Mouse (Mus musculus): ENCODE data around the gene Usp50. TPM values are rescaled to one million over a fixed set of nuclear protein-coding genes. Genes with fewer than 3 reads are reported as not detected.

Usp50 gene
- 2.4 TPM in 2 replicates for polyA plus RNA-seq (2016; fragmentation: Nextera tagmentation; extraction: Ambion mirVana)

DNA sequence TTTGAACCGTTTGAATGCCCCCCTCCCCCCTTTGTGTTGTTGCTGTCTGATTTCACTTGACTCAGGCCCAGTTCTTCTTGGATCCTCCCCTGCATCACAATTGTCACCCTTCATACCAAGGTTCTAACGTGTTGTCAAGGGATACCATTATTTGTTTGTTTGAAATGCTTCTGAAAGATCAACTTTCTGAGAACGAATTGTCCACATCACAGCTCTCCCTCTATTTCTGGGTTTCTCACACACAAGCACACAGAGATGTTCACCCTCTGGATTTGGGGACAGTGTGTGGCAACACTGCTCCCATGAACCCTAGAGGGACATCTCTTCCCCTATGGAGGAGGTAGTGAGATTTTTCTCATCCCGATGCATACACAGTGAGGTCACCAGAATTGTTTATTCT lies at the start of gene Usp50:
Usp50 (minus strand) TSS at position 101 of the 400 bp plus-strand sequence.
- Histone ChIP-seq H3K27ac (no peak within 1 kb of the TSS), H3K9me3 (no peaks in the 10 kb centered on the region), H3K36me3 (replicated peaks) (no peaks in the 10 kb centered on the region), H3K27me3 (ENCODE audit: poor library complexity, severe bottlenecking) (no peaks in the 10 kb centered on the region), H3K4me1 (peaks cover 6% of the 10 kb centered on the region), H3K4me3 (no peak within 1 kb of the TSS)
- no peak for DNase-seq (ENCODE audit: extremely low spot score, low spot score)
- 77% methylated on average over 4 of the region's 4 CpGs for WGBS

- DNase-seq (ENCODE audit: extremely low spot score, low spot score): no peak
Observed at GRCm38 (mm10) chr2:126817414-126817813, 34.1 kb upstream of the Usp50 start.

DNA sequence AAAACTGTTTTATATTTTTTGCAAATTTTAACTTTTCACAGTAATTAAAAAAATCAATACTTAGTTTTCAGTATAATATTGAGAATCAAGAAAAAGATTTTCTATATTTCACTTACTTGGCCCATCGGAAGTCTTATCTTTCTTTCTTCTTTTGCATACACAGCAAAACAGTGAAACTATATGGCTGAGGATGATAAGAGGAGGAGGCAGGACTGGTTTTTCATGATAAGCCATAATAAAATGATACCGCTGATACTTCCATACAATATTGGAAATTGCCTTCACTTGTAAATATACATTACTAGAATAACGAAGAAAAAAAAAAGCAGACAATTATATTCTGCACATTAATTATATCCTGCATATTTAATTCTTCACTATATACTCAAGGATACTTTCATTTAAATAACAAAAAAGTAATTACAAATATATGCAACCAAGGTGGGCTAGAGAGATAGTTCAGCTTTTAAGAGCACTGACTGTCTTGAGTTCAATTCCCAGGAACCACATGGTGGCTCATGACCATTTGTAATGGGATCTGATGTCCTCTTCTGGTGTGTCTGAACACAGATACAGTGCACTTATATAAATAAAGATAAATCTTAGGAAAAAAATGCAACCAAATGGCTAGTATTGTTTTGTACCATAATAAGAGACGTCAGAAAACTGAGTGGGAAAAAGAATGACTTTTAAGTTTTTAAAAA lies 33.5 kb upstream of the Usp50 start:
- no peak for DNase-seq (ENCODE audit: extremely low spot score, low spot score)
- no peak overlapping the region for H3K27ac ChIP-seq
- peaks cover 81% of the 10 kb centered on the region for H3K36me3 ChIP-seq (replicated peaks)
- no peaks in the 10 kb centered on the region for H3K4me1 ChIP-seq
- 95% methylated on average over 4 of the region's 4 CpGs for WGBS
- H3K27me3 ChIP-seq (ENCODE audit: poor library complexity, severe bottlenecking): no peaks in the 10 kb centered on the region
- H3K9me3 ChIP-seq: no peaks in the 10 kb centered on the region
- no peak overlapping the region for H3K4me3 ChIP-seq

More at GRCm38 (mm10) chr2:126817414-126817813, 34.1 kb upstream of the Usp50 start:
- no peak overlapping the region for H3K4me3 ChIP-seq
- H3K36me3 ChIP-seq (replicated peaks): peaks cover 80% of the 10 kb centered on the region
- no peak overlapping the region for H3K27ac ChIP-seq
- no peaks in the 10 kb centered on the region for H3K27me3 ChIP-seq (ENCODE audit: poor library complexity, severe bottlenecking)
- no peaks in the 10 kb centered on the region for H3K4me1 ChIP-seq
- 85% methylated on average over 2 of the region's 2 CpGs for WGBS
- H3K9me3 ChIP-seq: no peaks in the 10 kb centered on the region

GRCm38 (mm10) chr2:126815822-126816221 lies 32.6 kb upstream of the Usp50 start:
- 76% methylated on average over 1 of the region's 1 CpGs for WGBS
- H3K4me3 ChIP-seq: no peak overlapping the region
- no peak for DNase-seq (ENCODE audit: extremely low spot score, low spot score)
- no peak overlapping the region for H3K27ac ChIP-seq
- H3K27me3 ChIP-seq (ENCODE audit: poor library complexity, severe bottlenecking): no peaks in the 10 kb centered on the region
- no peaks in the 10 kb centered on the region for H3K4me1 ChIP-seq
- peaks cover 83% of the 10 kb centered on the region for H3K36me3 ChIP-seq (replicated peaks)
- H3K9me3 ChIP-seq: no peaks in the 10 kb centered on the region

- Histone ChIP-seq H3K27ac (no peak overlapping the region), H3K36me3 (replicated peaks) (peaks cover 93% of the 10 kb centered on the region)
- 90% methylated on average over 3 of the region's 3 CpGs for WGBS
Observed at GRCm38 (mm10) chr2:126801980-126802379, 18.7 kb upstream of the Usp50 start.

GRCm38 (mm10) chr2:126798455-126798854 lies 15.2 kb upstream of the Usp50 start:
- Histone ChIP-seq H3K27me3 (ENCODE audit: poor library complexity, severe bottlenecking) (no peaks in the 10 kb centered on the region), H3K4me1 (no peaks in the 10 kb centered on the region), H3K9me3 (no peaks in the 10 kb centered on the region), H3K36me3 (replicated peaks) (peaks cover 92% of the 10 kb centered on the region), H3K27ac (no peak overlapping the region), H3K4me3 (no peak overlapping the region)
- 92% methylated on average over 5 of the region's 5 CpGs for WGBS
- no peak for DNase-seq (ENCODE audit: extremely low spot score, low spot score)

More at GRCm38 (mm10) chr2:126801980-126802379, 18.7 kb upstream of the Usp50 start:
- DNase-seq (ENCODE audit: extremely low spot score, low spot score): no peak
- no peaks in the 10 kb centered on the region for H3K27me3 ChIP-seq (ENCODE audit: poor library complexity, severe bottlenecking)
- H3K9me3 ChIP-seq: no peaks in the 10 kb centered on the region
- H3K4me1 ChIP-seq: no peaks in the 10 kb centered on the region
- H3K4me3 ChIP-seq: no peak overlapping the region

GRCm38 (mm10) chr2:126795708-126796107 lies 12.4 kb upstream of the Usp50 start:
- H3K9me3 ChIP-seq: no peaks in the 10 kb centered on the region
- H3K27me3 ChIP-seq (ENCODE audit: poor library complexity, severe bottlenecking): no peaks in the 10 kb centered on the region
- peaks cover 95% of the 10 kb centered on the region for H3K36me3 ChIP-seq (replicated peaks)
- H3K4me3 ChIP-seq: no peak overlapping the region
- no peak overlapping the region for H3K27ac ChIP-seq
- no peaks in the 10 kb centered on the region for H3K4me1 ChIP-seq
- WGBS: 90% methylated on average over 3 of the region's 3 CpGs
- DNase-seq (ENCODE audit: extremely low spot score, low spot score): no peak

DNA sequence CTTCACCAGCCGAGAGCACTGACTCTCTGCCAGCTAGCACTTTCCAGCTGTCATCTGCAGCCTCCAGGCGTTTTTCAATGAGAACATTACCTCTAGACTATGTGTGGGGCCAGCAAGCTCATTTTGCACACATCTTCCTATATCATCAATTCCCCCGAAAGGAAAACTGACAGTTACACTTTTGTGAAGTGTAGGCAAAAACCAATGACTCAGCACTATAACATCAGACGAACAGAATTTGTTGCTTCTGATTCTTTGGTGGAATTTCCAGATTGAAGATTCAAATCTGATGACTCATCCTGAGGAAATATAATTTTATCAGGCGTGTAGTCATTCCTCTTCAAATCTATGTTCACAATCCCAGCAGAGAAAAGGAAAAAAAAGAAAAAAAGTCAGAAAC lies 9.3 kb upstream of the Usp50 start:
- WGBS: 85% methylated on average over 5 of the region's 5 CpGs
- Histone ChIP-seq H3K27me3 (ENCODE audit: poor library complexity, severe bottlenecking) (no peaks in the 10 kb centered on the region), H3K27ac (no peak overlapping the region), H3K4me3 (no peak overlapping the region), H3K9me3 (no peaks in the 10 kb centered on the region), H3K4me1 (peaks cover 5% of the 10 kb centered on the region), H3K36me3 (replicated peaks) (peaks cover 84% of the 10 kb centered on the region)
- no peak for DNase-seq (ENCODE audit: extremely low spot score, low spot score)

DNA sequence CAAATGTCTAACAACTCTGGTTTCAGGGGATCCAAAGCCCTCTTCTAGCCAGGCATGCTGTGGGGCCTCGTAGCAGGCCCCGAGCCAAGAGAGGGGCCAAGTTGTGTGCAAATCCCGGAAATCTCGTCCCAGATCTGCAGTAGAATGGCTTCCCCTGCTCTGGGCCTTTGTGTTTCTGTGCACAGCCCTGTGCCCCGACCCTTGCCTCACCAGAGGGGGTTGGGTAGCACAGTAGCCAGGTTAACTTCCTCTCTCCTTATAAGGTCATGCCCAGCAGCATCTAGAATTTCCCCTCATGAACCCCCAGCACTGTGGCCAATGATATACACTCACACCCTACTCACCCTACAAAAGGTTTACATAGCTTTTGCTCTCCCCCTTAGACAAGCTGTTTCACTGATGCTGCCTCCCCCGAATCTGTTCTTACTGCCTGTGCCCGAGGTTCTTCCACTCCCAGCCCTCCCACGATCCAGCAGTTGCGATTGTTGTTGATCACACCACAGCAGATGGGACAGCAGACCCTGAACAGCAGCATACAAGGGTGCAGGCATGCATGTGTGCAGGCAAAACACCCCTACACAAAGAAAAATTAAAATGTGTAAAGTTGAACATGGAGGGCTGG lies 4.6 kb upstream of the Usp50 start:
- Histone ChIP-seq H3K36me3 (replicated peaks) (peaks cover 38% of the 10 kb centered on the region), H3K4me3 (no peak overlapping the region), H3K27ac (peak overlapping the region; percentile 56; the same call in 1 of the 2 replicates), H3K4me1 (peaks cover 6% of the 10 kb centered on the region), H3K27me3 (ENCODE audit: poor library complexity, severe bottlenecking) (no peaks in the 10 kb centered on the region), H3K9me3 (no peaks in the 10 kb centered on the region)
- WGBS: 55% methylated on average over 9 of the region's 9 CpGs
- no peak for DNase-seq (ENCODE audit: extremely low spot score, low spot score)

- H3K9me3 ChIP-seq: no peaks in the 10 kb centered on the region
- H3K36me3 ChIP-seq (replicated peaks): no peaks in the 10 kb centered on the region
- no peaks in the 10 kb centered on the region for H3K4me1 ChIP-seq
- 75% methylated on average over 3 of the region's 3 CpGs for WGBS
- no peak for DNase-seq (ENCODE audit: extremely low spot score, low spot score)
- no peak overlapping the region for H3K27ac ChIP-seq
- no peak overlapping the region for H3K4me3 ChIP-seq
- no peaks in the 10 kb centered on the region for H3K27me3 ChIP-seq (ENCODE audit: poor library complexity, severe bottlenecking)
Observed at GRCm38 (mm10) chr2:126782433-126782832, 837 bp downstream of the Usp50 start.

GRCm38 (mm10) chr2:126781478-126781877 lies 1.8 kb downstream of the Usp50 start:
- Histone ChIP-seq H3K4me3 (no peak overlapping the region), H3K27me3 (ENCODE audit: poor library complexity, severe bottlenecking) (no peaks in the 10 kb centered on the region), H3K27ac (no peak overlapping the region), H3K4me1 (no peaks in the 10 kb centered on the region), H3K36me3 (replicated peaks) (no peaks in the 10 kb centered on the region), H3K9me3 (no peaks in the 10 kb centered on the region)
- WGBS: 93% methylated on average over 1 of the region's 1 CpGs
- DNase-seq (ENCODE audit: extremely low spot score, low spot score): no peak

- Histone ChIP-seq H3K36me3 (replicated peaks) (no peaks in the 10 kb centered on the region), H3K4me3 (no peak overlapping the region), H3K4me1 (no peaks in the 10 kb centered on the region), H3K27me3 (ENCODE audit: poor library complexity, severe bottlenecking) (no peaks in the 10 kb centered on the region), H3K9me3 (no peaks in the 10 kb centered on the region), H3K27ac (no peak overlapping the region)
- WGBS: 89% methylated on average over 10 of the region's 10 CpGs
- DNase-seq (ENCODE audit: extremely low spot score, low spot score): no peak
Observed at GRCm38 (mm10) chr2:126780286-126780685, 3.0 kb downstream of the Usp50 start.

GRCm38 (mm10) chr2:126778806-126779205 lies 4.5 kb downstream of the Usp50 start:
- no peaks in the 10 kb centered on the region for H3K4me1 ChIP-seq
- H3K4me3 ChIP-seq: no peak overlapping the region
- H3K27ac ChIP-seq: no peak overlapping the region
- no peak for DNase-seq (ENCODE audit: extremely low spot score, low spot score)
- no peaks in the 10 kb centered on the region for H3K9me3 ChIP-seq
- no peaks in the 10 kb centered on the region for H3K36me3 ChIP-seq (replicated peaks)
- 85% methylated on average over 4 of the region's 4 CpGs for WGBS
- no peaks in the 10 kb centered on the region for H3K27me3 ChIP-seq (ENCODE audit: poor library complexity, severe bottlenecking)

Measured in forebrain, embryonic 10.5 days (tissue).